Mouse (Mus musculus): Measurements from ENCODE around the gene Ube3c.
A peak's percentile ranks its signal among the peaks of the same experiment; 100 is the strongest.
"Not testable (repeated sequence)": the region's sequence is repeated elsewhere in the genome, so short reads cannot be mapped to it uniquely, and the experiment has no call there.

Ube3c gene

GRCm38 (mm10) chr5:29568848-29569377 is at the start of gene Ube3c:
TSS of gene Ube3c (plus strand) at chr5:29569242.
- DNase-seq, result peak; percentile 97

GRCm38 (mm10) chr5:29560111-29560510 is 8.9 kb upstream of the Ube3c start:
- no peak for DNase-seq

GRCm38 (mm10) chr5:29560667-29561066 is 8.4 kb upstream of the Ube3c start:
- no peak for DNase-seq

GRCm38 (mm10) chr5:29569378-29570280 is 587 bp downstream of the Ube3c start:
- no peak for DNase-seq

GRCm38 (mm10) chr5:29574286-29574685 is 5.2 kb downstream of the Ube3c start:
- not testable (repeated sequence) for DNase-seq

GRCm38 (mm10) chr5:29575085-29575484 is 6.0 kb downstream of the Ube3c start:
- no peak for DNase-seq

- DNase-seq, result no peak
Measured at GRCm38 (mm10) chr5:29577795-29578631, 9.0 kb downstream of the Ube3c start.

- no peak for DNase-seq
Measured at GRCm38 (mm10) chr5:29583880-29584595, 15.0 kb downstream of the Ube3c start.

- DNase-seq, result not testable (repeated sequence)
Measured at GRCm38 (mm10) chr5:29592161-29592560, 23.1 kb downstream of the Ube3c start.

GRCm38 (mm10) chr5:29606546-29606945 is 37.5 kb downstream of the Ube3c start:
- no peak for DNase-seq

- DNase-seq, result no peak
Measured at GRCm38 (mm10) chr5:29625610-29626009, 56.6 kb downstream of the Ube3c start.

GRCm38 (mm10) chr5:29629941-29630340 is 60.9 kb downstream of the Ube3c start:
- DNase-seq, result no peak

- no peak for DNase-seq
Measured at GRCm38 (mm10) chr5:29631711-29632110, 62.7 kb downstream of the Ube3c start.

- DNase-seq, result no peak
Measured at GRCm38 (mm10) chr5:29636298-29636697, 67.3 kb downstream of the Ube3c start.

- no peak for DNase-seq
Measured at GRCm38 (mm10) chr5:29636884-29637283, 67.8 kb downstream of the Ube3c start.

- DNase-seq, result no peak
Measured at GRCm38 (mm10) chr5:29641124-29641884, 72.3 kb downstream of the Ube3c start.

GRCm38 (mm10) chr5:29651696-29652095 is 82.7 kb downstream of the Ube3c start:
- DNase-seq, result no peak

GRCm38 (mm10) chr5:29657590-29658339 is 88.7 kb downstream of the Ube3c start:
- DNase-seq, result no peak

GRCm38 (mm10) chr5:29661246-29661645 is 92.2 kb downstream of the Ube3c start:
- not testable (repeated sequence) for DNase-seq

- no peak for DNase-seq
Measured at GRCm38 (mm10) chr5:29665391-29665790, 96.3 kb downstream of the Ube3c start.

- DNase-seq, result no peak
Measured at GRCm38 (mm10) chr5:29672551-29672950, 103.5 kb downstream of the Ube3c start.

Measured in kidney, adult 18-20 months (tissue).